Mouse (Mus musculus) liver, embryonic 12.5 days (tissue): ENCODE measurements around the gene Rcc1. TPM values are rescaled to one million over a fixed set of nuclear protein-coding genes. Genes with fewer than 3 reads are reported as not detected.
A peak's percentile ranks its signal among the peaks of the same experiment; 100 is the strongest.
"Not testable (repeated sequence)": the region's sequence is repeated elsewhere in the genome, so short reads cannot be mapped to it uniquely, and the experiment has no call there.

Experiments used
- ATAC-seq: fragments of 200-750 bp; cut with Nextera tagmentation; 2 replicates; pipeline ENCODE4 v1.8.0; 2017; ENCODE audit warnings: moderate number of reproducible peaks, mild to moderate bottlenecking, moderate library complexity
- H3K27ac ChIP-seq: fragments of 300-500 bp; sonication (generic); 2 replicates; pipeline ENCODE4 v1.5.1; 2016; ENCODE audit warnings: mild to moderate bottlenecking
- H3K27me3 ChIP-seq: fragments of 300-500 bp; sonication (generic); replicated peaks from 2 replicates; pipeline ENCODE4 v1.6.1; 2016; ENCODE audit warnings: mild to moderate bottlenecking, moderate library complexity
- H3K36me3 ChIP-seq: fragments of 300-500 bp; sonication (generic); 2 replicates; pipeline ENCODE4 v1.6.1; 2016; ENCODE audit warnings: mild to moderate bottlenecking, moderate library complexity
- H3K4me1 ChIP-seq: fragments of 300-500 bp; sonication (generic); 2 replicates; pipeline ENCODE4 v1.6.1; 2016
- H3K4me2 ChIP-seq: fragments of 300-500 bp; sonication (generic); 2 replicates; pipeline ENCODE4 v1.6.1; 2016; ENCODE audit warnings: mild to moderate bottlenecking, moderate library complexity
- H3K4me3 ChIP-seq: fragments of 300-500 bp; sonication (generic); 2 replicates; pipeline ENCODE4 v1.5.1; 2016; ENCODE audit warnings: mild to moderate bottlenecking, moderate library complexity
- H3K9ac ChIP-seq: fragments of 300-500 bp; sonication (generic); 2 replicates; pipeline ENCODE4 v1.6.1; 2016; ENCODE audit warnings: mild to moderate bottlenecking, moderate library complexity
- H3K9me3 ChIP-seq: fragments of 300-500 bp; sonication (generic); replicated peaks from 2 replicates; pipeline ENCODE4 v1.6.1; 2016; ENCODE audit warnings: mild to moderate bottlenecking, moderate library complexity
- WGBS: fragments of 180-500 bp; shearing (Covaris S2); methylation state at CpG from one replicate; pipeline ENCODE4 v1.1.7; 2016; ENCODE audit not compliant: insufficient replicate concordance; 5-methylcytosine and 5-hydroxymethylcytosine counted together
- polyA plus RNA-seq: library from polyadenylated mRNA; unstranded; fragments of >200 nt; fragmentation: Nextera tagmentation; extraction: Ambion mirVana; gene quantifications from 2 replicates; pipeline ENCODE4 v1.2.1, GENCODE M21; 2016

The Rcc1 gene
- polyA plus RNA-seq, 1 experiment from 2014 or later: 102 TPM

DNA sequence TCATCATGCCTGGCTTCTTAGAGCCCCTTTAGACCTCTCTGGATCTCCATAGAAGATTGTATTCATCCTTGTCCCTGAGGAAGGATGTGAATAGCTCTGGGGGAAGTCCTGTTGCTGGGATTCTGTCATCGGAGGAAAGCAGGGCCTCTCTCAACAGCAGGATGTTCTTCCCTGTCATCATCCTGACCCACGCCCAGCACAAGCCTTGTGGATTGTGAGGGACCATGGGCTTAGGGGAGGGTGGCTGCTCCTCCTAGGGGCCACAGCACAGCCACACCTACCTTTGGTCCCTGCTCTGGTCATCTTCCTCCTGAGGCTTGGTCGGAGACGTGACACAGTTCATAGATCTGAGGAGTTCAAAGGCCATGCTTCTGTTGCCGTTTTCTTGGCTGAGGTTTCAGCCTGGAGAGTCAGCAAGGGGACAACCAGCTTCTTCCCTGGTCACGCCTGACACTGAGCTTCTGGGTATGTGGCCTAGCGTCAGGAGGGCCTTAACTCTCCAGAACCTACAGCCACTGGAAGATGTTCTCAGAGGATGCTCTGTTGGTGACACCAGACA is 59.6 kb downstream of the Rcc1 start:
- H3K27ac ChIP-seq: no peak overlapping the region
- H3K27me3 ChIP-seq: no peaks in the 10 kb centered on the region
- no peaks in the 10 kb centered on the region for H3K4me1 ChIP-seq
- H3K4me2 ChIP-seq: no peak overlapping the region
- ATAC-seq: 0 out of 2 replicates have a peak, but pooled peaks have one; percentile 2
- 77% methylated on average over 7 of the region's 7 CpGs for WGBS
- peaks cover 7% of the 10 kb centered on the region for H3K9me3 ChIP-seq
- no peak overlapping the region for H3K4me3 ChIP-seq
- H3K36me3 ChIP-seq: peaks cover 57% of the 10 kb centered on the region
- H3K9ac ChIP-seq: no peak overlapping the region

DNA sequence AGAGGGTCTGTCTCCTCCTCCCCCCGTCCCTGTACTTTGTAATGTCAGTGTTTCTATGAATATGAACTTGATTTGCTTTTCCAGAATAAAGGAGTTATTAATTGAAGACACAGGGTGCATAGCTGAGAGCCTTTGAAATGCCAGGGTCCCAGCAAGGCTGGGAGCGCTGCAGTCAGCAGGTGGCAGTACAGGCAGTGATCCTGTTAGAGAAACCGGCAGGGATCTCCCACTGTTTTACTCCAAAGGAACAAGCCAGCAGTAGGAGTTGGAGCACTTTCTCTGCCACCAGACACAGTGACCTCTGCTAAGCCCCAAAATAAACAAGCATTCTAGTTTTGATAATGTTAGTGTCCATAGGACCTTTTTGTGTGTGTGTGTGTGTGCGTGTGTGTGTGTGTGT is 60.4 kb downstream of the Rcc1 start:
- H3K4me2 ChIP-seq: no peak overlapping the region
- H3K9me3 ChIP-seq: peaks cover 7% of the 10 kb centered on the region
- H3K4me3 ChIP-seq: no peak overlapping the region
- no peak overlapping the region for H3K9ac ChIP-seq
- H3K27me3 ChIP-seq: no peaks in the 10 kb centered on the region
- peaks cover 58% of the 10 kb centered on the region for H3K36me3 ChIP-seq
- WGBS: 59% methylated on average over 4 of the region's 4 CpGs
- ATAC-seq: no peak
- no peak overlapping the region for H3K27ac ChIP-seq
- no peaks in the 10 kb centered on the region for H3K4me1 ChIP-seq

DNA sequence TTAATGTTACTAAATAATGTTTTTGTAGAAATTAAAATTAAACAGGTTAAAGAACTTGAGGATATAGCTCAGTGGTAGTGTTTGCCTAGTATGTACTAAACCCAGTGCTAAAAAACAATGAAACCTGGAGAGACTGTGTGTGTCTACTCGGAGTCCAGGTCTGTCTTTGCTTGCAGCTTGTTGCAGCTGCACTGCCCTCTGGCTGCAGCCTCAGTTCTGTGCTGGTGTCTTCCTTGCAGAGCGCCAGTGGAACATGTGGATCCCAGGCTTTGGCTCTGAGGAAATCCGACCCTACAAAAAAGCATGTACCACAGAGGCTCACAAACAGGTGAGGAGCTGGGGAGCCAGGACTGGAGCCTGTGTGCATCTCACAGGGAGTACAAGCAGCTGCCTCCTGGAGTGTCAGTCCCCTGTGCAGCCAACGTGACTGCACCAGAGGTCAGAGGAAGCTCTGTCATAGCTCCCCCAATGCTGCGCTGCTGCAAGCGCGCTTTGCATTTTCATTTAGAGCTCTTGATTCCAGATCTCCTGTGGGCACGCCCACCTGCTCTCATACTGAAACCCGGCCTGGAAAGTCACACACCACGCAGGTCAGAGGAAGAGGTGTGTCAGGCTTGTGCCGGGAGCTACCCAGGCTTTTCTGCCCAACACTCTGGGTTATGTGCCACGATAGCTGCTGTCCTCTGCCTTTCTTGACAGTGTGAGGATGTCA is 61.6 kb downstream of the Rcc1 start:
- no peaks in the 10 kb centered on the region for H3K4me1 ChIP-seq
- H3K27me3 ChIP-seq: no peaks in the 10 kb centered on the region
- peaks cover 7% of the 10 kb centered on the region for H3K9me3 ChIP-seq
- no peak overlapping the region for H3K9ac ChIP-seq
- H3K27ac ChIP-seq: no peak overlapping the region
- H3K36me3 ChIP-seq: peaks cover 67% of the 10 kb centered on the region
- WGBS: 86% methylated on average over 12 of the region's 12 CpGs
- no peak overlapping the region for H3K4me2 ChIP-seq
- no peak for ATAC-seq
- no peak overlapping the region for H3K4me3 ChIP-seq

DNA sequence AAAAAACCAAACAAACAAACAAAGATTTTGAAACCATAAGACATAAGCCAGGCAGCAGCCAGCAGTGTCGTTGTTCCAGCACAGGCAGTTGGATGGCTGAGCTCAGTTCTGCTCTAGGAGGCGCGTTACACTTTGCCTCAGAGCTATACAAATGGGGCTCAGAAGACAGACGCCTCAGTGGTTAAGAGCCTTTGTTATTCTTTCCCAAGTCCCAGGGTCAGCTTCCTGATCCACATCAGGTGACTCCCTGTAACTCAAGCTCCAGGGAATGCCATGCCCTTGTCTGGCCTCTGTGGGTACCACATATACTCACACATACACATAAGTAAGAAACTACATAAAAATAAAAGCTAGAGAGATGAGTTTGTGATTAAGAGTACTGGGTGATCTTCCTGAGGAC is 62.3 kb downstream of the Rcc1 start:
- Histone ChIP-seq H3K36me3 (peaks cover 74% of the 10 kb centered on the region), H3K4me3 (no peak overlapping the region), H3K4me1 (no peaks in the 10 kb centered on the region), H3K27me3 (no peaks in the 10 kb centered on the region), H3K4me2 (no peak overlapping the region), H3K9ac (no peak overlapping the region), H3K27ac (no peak overlapping the region), H3K9me3 (peaks cover 7% of the 10 kb centered on the region)
- no peak for ATAC-seq
- WGBS: 91% methylated on average over 4 of the region's 4 CpGs

DNA sequence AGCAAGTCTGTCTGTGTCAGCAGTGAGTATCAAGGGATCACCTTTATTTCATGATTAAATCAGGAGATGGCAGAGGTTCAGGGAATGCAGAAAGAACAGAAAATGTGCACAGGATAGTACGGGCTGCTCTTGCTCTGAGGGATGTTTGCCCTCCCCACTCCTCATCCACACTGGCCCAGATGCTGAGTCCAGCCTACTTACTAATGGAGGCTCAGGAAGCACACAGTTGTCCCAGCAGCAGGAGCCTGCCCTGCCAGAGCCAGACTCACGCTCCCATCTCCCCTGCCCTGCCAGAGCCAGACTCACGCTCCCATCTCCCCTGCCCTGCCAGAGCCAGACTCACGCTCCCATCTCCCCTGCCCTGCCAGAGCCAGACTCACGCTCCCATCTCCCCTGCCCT is 64.6 kb downstream of the Rcc1 start:
- peaks cover 87% of the 10 kb centered on the region for H3K36me3 ChIP-seq
- 80% methylated on average over 4 of the region's 5 CpGs for WGBS
- H3K9me3 ChIP-seq, H3K9ac ChIP-seq, H3K27me3 ChIP-seq, H3K4me2 ChIP-seq, H3K4me3 ChIP-seq, ATAC-seq, H3K4me1 ChIP-seq, H3K27ac ChIP-seq: not testable (repeated sequence)

Other genes with a start within 250 kb of the Rcc1 start
- 0.24 and 0.39 TPM in 2 replicates for gene Oprd1, start 209.1 kb downstream of the Rcc1 start, polyA plus RNA-seq
- 53.1 TPM in 2 replicates for gene Ythdf2, start 141.3 kb downstream of the Rcc1 start, polyA plus RNA-seq
- 19.1 and 19.5 TPM in 2 replicates for gene Gmeb1, start 92.0 kb downstream of the Rcc1 start, polyA plus RNA-seq
- gene Taf12, start 79.2 kb downstream of the Rcc1 start, polyA plus RNA-seq: 61.7 and 61.8 TPM in 2 replicates
- gene Rab42, start 50.2 kb downstream of the Rcc1 start, polyA plus RNA-seq: 0.61 and 1.0 TPM in 2 replicates
- 48.2 and 50.8 TPM in 2 replicates for gene Trnau1ap, start 24.1 kb downstream of the Rcc1 start, polyA plus RNA-seq
- gene Phactr4, start 68.9 kb upstream of the Rcc1 start, polyA plus RNA-seq: 14.4 and 14.5 TPM in 2 replicates
- 19.4 and 21.2 TPM in 2 replicates for gene Med18, start 110.3 kb upstream of the Rcc1 start, polyA plus RNA-seq
- 9.3 and 10.6 TPM in 2 replicates for gene Sesn2, start 156.9 kb upstream of the Rcc1 start, polyA plus RNA-seq
- 2,000 and 2,061 TPM in 2 replicates for gene Atpif1, start 180.1 kb upstream of the Rcc1 start, polyA plus RNA-seq
- gene Dnajc8, start 181.9 kb upstream of the Rcc1 start, polyA plus RNA-seq: 143 and 148 TPM in 2 replicates
- 0.77 and 0.94 TPM in 2 replicates for gene Ptafr, start 210.5 kb upstream of the Rcc1 start, polyA plus RNA-seq